Mouse (Mus musculus): ENCODE measurements around the gene Nsun7.

The Nsun7 gene

GRCm38 (mm10) chr5:66337969-66338345 is 78.3 kb downstream of the Nsun7 start:
- DNase-seq: peak; percentile 67 to 72

GRCm38 (mm10) chr5:66338583-66338982 is 78.9 kb downstream of the Nsun7 start:
- DNase-seq: peak in 1 of 2 experiments; percentile 23

- no peak for DNase-seq
Observed at GRCm38 (mm10) chr5:66340356-66341102, 80.8 kb downstream of the Nsun7 start.

GRCm38 (mm10) chr5:66341848-66342247 is 82.2 kb downstream of the Nsun7 start:
- DNase-seq: no peak

- DNase-seq: no peak
Observed at GRCm38 (mm10) chr5:66342285-66342684, 82.6 kb downstream of the Nsun7 start.

GRCm38 (mm10) chr5:66344182-66344581 is 84.5 kb downstream of the Nsun7 start:
- DNase-seq: no peak

- no peak for DNase-seq
Observed at GRCm38 (mm10) chr5:66345140-66345539, 85.4 kb downstream of the Nsun7 start.

GRCm38 (mm10) chr5:66346756-66347155 is 87.1 kb downstream of the Nsun7 start:
- DNase-seq: no peak

All from lung, adult 18-20 months (tissue).